Mouse (Mus musculus): ENCODE measurements around the gene Tigit.
A peak's percentile ranks its signal among the peaks of the same experiment; 100 is the strongest.

Tigit gene

DNA sequence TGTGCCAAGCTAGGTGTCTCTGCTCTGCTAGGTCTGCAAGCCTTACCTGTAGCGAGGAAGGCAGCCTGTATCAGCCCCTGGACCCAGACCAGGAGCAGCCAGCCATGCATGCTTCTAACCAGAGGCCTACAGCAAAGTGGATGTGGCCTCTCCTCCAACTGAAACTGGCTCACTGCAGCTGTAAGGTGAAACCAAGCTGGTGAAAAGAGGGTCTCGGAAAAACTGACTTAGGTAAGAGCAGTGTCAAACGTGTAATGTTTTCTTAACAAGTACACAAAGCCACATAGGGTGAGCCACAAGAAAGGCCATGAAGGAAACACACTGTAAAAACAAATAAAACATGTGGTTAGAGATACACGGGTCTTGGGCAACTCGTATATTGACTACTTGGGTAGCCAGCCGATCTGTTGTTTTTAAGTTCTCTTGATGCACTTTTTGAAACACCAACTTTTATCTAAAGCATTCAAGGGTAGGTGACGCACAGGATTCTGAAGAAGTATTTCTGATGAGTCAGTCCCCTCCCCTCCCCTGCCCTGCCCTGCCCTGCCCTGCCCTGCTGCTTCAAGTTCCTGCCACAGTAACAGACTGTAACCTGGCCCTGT, at the start of gene Tigit:
TSS of gene Tigit (minus strand) at position 169 of the 602 bp plus-strand sequence.
- no peak for DNase-seq (ENCODE audit: low read depth, low spot score)

DNA sequence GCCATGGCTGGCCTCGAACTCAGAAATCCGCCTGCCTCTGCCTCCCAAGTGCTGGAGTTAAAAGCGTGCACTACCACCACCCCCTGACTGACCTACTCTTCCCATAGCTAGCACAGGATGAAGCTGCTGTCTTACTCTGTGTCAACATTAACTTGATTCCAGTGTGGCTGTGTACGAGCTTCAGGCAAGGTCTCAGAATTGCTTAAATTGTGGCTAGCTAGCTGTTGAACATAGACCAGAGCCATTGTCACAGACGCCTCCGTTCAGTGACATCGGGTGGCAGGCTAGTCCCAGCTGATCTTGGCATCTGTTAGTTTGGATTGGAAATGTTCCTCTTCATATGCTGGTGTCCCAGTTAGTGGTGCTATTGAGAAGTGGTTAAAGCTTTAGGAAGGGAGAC, 47.4 kb upstream of the Tigit start:
- no peak for DNase-seq (ENCODE audit: low read depth, low spot score)

DNA sequence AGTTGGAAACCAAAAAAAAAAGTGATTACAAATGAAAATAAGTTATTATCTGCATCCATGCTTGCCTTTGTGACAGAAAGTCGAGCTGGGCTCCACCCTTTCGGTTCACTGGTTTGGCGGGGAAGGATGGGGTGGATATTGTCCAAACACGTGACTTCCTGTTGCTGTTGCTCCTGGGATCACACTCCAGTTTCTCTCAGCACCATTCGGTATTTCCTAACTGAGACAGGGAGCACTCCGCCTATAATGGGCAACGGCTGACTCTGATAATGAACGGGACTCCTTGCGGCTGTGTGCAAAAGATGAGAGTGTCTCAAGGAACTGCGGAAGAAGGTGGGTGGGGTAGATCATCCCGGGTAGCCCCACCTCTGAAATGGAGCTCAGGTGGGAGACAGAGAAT, 46.7 kb upstream of the Tigit start:
- peak; percentile 45 for DNase-seq (ENCODE audit: low read depth, low spot score)

DNA sequence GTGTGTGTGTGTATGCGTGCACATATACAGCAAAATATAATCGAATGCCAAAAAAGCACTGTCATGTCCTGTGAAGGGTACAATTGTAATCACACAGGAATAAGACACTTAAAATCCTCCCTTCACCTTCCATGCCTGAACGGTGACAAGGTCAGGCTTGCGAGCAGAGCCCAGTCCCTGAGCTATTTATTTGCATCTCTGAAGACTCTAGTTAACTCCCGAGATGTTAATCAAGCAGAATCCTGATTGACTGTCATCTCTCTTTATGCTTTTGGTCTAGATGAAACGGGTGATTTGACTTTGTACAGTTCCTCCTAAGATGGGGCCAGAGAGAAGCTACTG, 46.2 kb upstream of the Tigit start:
- no peak for DNase-seq (ENCODE audit: low read depth, low spot score)

DNA sequence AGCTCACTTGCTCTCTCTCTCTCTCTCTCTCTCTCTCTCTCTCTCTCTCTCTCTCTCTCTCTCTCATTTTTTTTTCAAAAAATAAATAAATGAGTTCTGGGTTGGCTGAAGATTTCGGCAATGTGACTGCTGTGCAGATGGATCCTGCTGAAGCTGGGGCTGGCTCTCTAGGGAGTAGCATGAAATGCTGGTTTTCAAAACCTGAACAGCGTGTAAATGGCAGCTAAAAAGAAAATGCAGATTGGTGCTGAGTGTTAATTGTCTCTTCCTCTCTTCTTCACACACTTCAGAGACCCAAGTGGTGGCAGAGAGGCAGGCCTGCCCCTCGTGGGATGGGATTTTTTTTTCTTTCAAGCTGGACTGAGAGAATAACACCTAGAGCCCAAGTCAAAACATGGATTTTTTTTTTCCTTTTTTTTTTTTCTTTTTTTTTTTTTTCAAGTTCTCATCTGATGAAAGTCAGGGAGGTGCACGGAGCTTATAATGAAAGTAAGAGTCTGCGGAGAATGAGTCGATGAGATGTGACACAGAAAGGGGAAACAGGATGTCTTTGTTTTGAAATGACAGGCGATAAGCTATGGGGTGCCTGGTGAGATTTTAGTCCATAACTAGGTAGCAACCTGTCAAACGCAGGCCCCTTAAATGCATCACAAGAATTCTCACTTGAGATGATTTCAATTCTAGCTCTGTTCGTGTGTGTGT, 45.6 kb upstream of the Tigit start:
- no peak for DNase-seq (ENCODE audit: low read depth, low spot score)

DNA sequence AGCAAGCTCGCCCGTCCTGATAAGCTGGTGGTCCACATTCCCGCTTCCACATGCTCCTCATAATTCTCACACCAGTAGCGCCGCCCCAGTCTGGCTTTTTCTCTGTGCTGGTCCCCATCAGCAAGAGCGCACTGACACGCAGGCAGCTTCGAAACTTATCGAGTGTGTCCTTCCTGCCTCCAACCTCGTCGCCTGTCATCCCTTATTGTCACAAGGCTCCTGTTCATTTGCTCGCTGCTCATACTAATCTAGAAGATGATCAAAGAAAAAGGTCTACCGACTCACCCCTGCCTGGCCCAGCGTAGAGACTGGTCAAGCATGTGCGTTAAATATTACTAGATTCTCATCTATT, 45.1 kb upstream of the Tigit start:
- DNase-seq (ENCODE audit: low read depth, low spot score): no peak

DNA sequence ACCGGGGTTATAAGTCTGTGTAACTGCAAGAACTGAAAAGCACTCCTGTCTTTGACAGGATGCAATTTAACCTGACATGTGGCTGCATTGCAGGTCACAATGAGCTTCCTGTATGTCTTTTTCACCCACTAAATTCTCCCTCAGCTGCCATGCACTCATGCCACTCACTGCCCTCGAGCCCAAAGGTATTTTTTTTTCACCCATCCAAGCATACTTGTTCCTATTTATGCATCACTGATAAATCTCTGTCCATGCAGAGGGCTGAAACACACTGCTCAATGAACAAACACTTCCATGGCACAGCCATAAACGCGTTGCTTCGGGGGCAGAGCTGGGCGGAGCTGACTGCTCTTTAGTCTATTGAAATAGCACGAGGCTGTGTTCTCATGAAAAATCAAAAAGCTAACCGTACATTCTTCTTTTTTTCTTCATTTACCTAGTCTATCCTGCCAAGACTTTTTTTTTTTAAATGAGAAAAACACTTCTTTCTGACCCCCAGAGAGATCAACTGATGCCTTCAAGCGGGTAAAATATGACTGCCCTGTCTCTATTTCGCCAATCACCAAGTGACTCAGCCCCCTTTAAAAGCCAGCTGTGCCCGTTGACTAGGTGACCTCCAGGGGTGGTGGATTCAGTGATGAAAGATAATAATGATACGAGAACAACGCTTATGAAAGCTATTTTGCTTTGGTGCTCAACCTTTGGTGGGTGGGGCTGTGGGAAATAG, 44.6 kb upstream of the Tigit start:
- no peak for DNase-seq (ENCODE audit: low read depth, low spot score)

DNA sequence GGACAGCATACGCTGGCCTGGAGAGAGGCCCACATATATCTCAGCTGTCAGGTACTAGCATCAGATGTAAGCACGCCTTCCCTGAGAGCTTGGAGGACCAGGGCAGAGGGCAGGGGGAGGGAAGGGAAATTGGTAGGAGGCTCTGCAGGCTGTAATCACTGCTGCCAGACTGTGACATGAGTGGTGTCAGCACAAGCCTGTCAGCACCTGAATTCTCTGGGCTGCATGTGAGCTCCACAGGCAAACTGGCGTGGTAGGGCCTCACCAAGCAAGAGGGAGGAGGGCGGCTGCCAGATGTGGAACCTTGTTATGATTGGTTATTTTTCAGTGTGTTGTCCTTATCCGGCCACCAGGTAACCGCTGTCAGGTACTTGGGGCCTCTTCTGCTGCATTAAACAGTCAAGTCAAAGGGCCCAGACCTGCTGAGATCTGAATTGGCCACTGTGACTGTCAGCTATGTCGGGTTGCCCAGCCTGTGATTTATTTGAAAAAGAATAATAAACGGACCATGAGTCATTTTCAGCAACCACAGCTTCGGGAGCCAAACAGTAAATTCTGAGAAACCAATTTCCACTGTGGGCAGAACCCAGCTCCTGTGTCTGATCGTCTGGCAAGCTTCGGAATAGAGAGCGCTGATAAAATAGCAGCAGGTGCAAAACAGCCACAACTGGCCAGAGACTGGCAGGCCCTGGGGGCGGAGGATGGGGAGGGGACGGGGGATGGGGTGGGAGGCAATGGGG, 38.0 kb upstream of the Tigit start:
- no peak for DNase-seq (ENCODE audit: low read depth, low spot score)

DNA sequence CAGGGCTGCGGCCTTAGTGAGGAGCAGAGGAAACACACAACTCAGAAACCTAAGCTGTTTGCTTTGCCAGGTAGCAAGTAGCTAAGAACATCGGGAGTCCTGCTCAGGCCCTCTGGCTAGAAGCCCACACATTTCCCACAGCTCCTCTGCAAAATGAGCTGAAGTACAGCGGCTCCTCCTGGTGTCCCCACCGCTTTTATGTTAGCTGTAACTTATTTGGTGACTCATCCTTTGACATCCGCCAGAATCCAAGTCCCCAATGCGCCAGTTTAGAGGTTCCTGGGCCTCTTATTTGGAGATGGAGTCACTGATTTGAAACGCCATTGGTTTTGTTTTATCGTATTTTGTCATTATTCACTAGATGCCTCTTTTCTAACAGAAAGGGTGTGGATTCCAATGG, 36.6 kb upstream of the Tigit start:
- peak; percentile 24 for DNase-seq (ENCODE audit: low read depth, low spot score)

DNA sequence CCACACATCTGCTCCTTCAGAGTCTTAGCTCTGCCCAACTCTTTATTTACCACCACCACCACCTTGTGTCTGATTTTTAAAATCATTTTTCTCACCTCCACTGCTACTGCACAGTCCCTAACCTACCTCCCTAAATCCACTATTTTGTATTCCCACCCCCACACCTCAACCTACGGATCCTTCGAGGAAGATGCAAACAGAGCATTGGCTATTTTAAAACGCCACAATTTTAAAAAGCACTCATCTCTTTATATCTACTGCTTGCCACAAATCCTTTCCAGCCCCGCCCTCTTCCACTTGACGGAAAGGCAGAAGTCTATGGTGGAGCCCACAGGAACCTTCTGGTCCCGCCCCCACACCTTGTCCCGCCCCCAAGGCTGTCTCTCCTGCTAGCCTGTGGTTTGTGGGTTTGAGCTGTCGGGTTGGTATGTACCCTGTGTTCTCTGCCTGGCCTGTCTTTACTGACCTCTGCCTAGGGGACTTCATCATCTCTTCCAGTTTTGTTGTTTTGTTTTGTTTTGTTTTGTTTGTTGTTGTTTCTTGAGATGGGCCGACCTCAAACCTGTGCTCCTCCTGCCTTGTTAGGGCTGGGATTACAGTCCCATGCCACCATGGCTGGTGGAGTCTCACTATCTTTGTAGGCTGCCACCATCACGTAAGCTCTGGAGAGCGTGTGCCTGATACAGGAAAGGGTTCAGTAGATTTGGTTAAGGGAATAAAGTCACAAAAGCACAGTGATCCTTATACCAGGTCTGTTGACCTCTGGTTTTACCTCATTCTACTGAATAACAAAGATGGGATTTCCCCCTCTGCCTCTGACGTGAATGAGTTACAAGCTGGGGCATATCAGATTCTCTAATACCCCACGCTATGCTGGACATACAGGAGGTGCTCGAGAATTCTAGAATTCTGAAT, 35.0 kb upstream of the Tigit start:
- peak; percentile 68 for DNase-seq (ENCODE audit: low read depth, low spot score)

DNA sequence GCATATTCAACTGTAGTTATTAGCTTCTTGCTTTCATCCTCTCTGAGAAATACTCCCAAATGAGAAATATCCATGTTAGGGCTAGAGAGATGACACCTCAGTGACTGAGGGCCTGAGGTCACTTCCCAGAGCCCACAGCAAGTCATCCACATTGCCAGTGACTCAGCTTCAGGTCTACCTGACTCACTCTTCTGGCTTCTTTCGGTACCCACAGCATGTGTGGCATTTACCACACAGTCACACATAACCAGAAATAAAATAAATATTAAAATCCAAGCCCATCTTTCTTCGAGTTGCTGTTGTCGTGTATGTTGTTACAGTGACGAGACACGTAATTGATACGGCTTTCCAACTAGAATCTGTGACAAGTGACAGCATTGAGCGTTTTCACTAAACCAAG, 33.8 kb upstream of the Tigit start:
- no peak for DNase-seq (ENCODE audit: low read depth, low spot score)

DNA sequence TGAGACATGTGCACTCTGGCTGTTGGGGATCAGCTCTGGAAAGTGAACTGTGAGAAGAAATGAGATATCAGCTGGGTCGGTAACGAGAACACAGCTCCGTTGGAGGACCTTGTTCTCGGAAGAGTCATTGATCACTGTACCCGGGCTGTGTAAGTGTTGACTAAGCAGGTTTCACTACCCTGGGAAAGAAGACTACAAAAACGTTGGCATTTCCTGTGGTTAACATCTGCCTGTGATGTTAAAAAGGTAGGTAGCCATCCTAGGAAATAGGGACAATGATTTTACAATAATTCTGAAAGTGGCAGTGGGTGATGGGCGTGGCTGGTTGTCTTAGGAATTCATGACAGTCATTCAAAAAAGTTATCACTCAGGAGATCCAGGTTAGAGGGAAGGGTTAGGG, 31.9 kb upstream of the Tigit start:
- no peak for DNase-seq (ENCODE audit: low read depth, low spot score)

DNA sequence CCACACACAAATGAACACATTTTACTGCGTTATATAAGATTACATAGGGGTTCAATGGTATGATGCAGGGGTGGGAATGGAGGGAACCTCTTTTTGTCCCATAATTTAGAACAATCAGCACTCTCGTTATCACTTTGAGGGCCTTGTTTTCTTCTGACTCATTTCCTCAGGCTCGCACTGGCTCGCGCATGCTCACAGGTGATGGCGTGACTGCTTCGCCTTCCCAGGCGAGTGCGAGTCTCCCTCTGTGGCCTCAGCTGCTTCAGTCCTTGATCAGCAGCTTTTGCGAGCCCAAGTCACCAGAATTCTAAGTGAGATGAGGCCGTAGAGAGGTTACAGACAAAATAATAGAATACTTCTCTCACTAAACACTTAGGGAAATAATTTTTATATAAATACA, 30.2 kb upstream of the Tigit start:
- no peak for DNase-seq (ENCODE audit: low read depth, low spot score)

DNA sequence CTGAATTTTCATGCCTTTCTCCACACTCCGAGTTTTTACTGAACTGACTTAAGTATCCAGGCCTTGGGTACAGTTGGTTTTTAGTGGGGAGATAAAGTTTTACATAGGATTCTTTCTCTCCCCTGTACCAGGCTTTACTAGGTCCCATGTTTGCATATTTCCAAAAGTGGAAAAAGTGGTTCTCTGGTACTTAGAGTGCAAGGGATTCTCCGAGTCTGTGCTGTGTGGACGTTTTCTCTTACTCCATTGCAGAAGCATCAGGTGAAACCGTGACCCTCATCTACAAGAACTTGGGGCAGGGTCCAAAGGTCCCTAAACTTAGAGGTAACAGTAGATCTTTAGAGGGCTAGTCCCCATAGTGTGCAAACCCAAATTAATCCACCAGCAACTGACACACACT, 28.7 kb upstream of the Tigit start:
- no peak for DNase-seq (ENCODE audit: low read depth, low spot score)

DNA sequence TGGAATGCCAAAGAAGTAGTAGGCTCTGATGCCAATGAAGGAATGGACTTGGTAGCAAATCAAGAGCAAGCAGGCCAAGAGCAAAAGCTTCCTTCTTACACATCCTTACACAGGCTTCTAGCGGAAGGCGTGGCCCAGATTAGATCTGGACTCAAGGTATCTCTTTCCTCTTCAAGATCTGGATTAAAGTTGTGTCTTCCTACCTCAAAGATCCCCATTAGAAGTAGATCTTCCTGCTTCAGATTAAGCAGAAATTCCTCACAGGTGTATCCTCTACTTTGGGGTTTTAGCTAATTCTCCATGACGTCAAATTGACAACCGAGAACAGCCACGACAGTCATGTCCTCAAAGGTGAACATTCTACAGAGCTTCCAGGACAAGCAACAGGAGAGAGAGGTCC, 27.8 kb upstream of the Tigit start:
- DNase-seq (ENCODE audit: low read depth, low spot score): no peak

DNA sequence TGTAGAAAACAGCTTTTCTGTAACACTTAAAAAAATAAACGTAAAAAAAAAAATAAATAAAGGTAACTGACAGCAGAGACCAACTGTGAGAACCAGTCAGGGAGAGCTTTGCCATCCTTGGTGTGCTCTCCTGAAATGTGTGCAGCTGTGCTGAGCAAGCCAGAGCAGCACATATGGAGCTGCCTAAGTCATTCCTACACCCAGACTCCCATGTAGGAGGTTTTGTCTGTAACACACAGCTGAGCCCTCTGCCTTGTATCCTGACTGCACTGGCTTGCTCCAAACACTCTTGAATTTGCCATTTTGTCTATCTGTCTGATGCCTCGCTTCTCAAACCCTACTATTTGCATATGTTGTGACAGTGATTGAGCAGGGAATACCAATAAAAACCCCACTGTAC, 27.0 kb upstream of the Tigit start:
- DNase-seq (ENCODE audit: low read depth, low spot score): no peak

DNA sequence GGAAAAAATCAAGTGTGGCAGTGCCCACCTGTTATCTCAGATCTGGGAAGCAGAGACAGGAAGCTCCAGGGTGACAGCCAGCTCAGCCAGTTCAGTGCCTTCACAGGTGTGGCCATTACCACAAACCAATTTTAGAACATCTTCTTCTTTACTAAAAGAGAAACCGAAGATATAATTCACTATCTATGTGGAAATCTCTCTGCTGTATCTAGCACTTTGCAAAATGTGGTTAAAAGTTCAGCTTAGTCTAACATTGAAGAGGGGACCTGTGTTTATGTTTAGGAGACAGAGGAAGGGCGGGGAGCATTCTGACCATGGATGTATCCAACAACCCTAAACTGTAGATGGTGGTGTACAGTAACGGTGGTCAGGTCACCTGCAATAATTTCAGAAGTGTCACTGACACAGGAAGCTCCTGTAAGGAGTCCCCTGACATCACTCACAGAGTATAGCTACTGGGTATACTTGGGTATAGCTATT, 26.3 kb upstream of the Tigit start:
- DNase-seq (ENCODE audit: low read depth, low spot score): no peak

DNA sequence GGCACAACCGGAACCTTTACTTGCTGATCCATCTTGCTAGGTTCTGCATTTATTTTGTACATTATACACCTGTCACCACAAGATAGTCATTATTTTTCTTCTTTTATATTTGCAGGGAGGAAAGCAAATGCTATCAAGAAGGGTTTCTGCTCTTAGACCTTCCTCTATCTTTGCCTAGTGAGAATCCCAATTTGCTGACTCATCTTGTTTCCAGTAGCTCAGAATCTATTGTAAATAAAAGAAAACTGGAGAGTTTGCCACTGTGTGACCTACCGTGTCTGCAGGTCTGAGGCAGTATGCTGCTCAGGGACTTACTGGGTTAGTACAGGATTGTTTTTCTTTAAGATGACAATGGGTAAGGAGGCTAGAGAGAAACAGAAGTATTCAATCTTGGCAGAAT, 24.0 kb upstream of the Tigit start:
- no peak for DNase-seq (ENCODE audit: low read depth, low spot score)

DNA sequence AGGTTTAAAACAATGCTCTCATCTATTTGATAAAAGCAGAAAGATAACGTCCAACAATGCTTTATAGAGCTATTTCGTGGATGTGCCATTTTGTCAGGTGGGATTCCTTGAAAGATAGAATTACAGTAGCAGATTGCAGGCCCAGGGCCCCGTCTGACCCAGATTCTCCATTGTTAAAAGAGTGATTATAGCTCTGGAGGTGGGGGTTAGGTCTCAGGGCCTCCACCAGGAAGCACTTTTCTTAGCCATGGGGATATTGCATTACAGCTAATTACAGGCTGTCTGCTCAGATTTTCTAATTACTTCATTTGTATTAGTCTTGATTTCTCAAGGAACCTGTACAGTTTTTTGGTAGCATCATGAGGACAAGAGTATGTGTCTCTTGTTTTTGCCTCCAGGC, 10.5 kb upstream of the Tigit start:
- DNase-seq (ENCODE audit: low read depth, low spot score): no peak

DNA sequence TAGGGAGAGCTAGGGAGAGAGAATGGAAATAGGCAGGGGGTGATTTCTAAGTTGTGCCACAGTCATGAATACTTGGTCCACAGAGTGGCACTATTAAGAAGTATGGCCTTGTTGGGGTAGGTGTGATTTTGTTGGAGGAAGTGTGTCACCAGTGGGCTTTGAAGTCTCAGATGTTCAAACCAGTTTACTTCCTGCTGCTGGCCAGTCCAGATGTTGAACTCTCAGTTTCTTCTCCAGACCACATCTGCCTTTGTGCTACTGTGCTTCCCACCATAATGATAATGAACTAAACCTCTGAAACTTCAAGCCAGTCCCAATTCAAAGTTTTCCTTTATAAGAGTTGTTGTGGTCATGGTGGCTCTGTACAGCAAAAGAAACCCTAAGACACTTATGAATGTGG, 8.8 kb upstream of the Tigit start:
- DNase-seq (ENCODE audit: low read depth, low spot score): no peak

DNA sequence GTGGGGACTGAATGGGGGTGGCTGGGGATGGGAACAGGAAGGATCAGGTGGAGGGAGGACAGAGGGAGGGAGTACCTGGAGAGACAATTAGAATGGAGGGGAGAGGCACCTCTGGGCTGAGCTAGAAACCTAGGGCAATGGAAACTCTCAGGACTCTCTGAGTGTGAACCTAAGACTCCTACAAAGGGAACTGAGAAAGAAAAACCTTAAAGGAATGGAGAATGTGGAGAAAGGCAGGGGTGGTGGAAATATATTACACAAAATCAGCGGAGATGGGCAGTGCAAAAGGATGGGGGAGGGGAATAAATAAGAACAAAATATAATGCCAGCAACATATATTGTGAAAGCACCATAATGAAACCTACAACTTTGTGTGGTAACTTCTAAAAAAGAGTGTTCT, 8.0 kb upstream of the Tigit start:
- no peak for DNase-seq (ENCODE audit: low read depth, low spot score)
